Mouse (Mus musculus) neural tube, embryonic 11.5 days (tissue): Measurements from ENCODE around the gene Ogg1. TPM values are rescaled to one million over a fixed set of nuclear protein-coding genes. Genes with fewer than 3 reads are reported as not detected.

ENCODE experiments used
- ATAC-seq: fragments of 200-750 bp; cut with Nextera tagmentation; 2 replicates; pipeline ENCODE4 v1.8.0; 2017; ENCODE audit warnings: moderate number of reproducible peaks, mild to moderate bottlenecking, moderate TSS enrichment, moderate library complexity; ENCODE audit not compliant: insufficient read depth, low FRiP score, low TSS enrichment
- DNase-seq: peaks from one replicate; pipeline ENCODE4 v3.0.0-alpha.2; 2015; ENCODE audit warnings: low spot score
- H3K27ac ChIP-seq: fragments of 300-500 bp; sonication (generic); 2 replicates; pipeline ENCODE4 v1.5.1; 2014; ENCODE audit warnings: low read depth, mild to moderate bottlenecking, low read length
- H3K27me3 ChIP-seq: fragments of 300-500 bp; sonication (generic); 2 replicates; pipeline ENCODE4 v1.6.1; 2014; ENCODE audit warnings: mild to moderate bottlenecking, low read length, mixed read lengths; ENCODE audit not compliant: control insufficient read depth, insufficient read depth
- H3K36me3 ChIP-seq: fragments of 300-500 bp; sonication (generic); 2 replicates; pipeline ENCODE4 v1.6.1; 2014; ENCODE audit warnings: mild to moderate bottlenecking, low read length, moderate library complexity, mixed read lengths; ENCODE audit not compliant: control insufficient read depth, insufficient read depth
- H3K4me1 ChIP-seq: fragments of 300-500 bp; sonication (generic); 2 replicates; pipeline ENCODE4 v1.6.1; 2014; ENCODE audit warnings: low read length, mixed read lengths; ENCODE audit not compliant: control insufficient read depth, insufficient read depth
- H3K4me2 ChIP-seq: fragments of 300-500 bp; sonication (generic); 2 replicates; pipeline ENCODE4 v1.6.1; 2014; ENCODE audit warnings: low read depth, mild to moderate bottlenecking, moderate library complexity
- H3K4me3 ChIP-seq: fragments of 300-500 bp; sonication (generic); 2 replicates; pipeline ENCODE4 v1.5.1; 2014; ENCODE audit warnings: low read depth, low read length
- H3K9ac ChIP-seq: fragments of 300-500 bp; sonication (generic); 2 replicates; pipeline ENCODE4 v1.6.1; 2014; ENCODE audit warnings: mild to moderate bottlenecking, low read length
- H3K9me3 ChIP-seq: fragments of 300-500 bp; sonication (generic); 2 replicates; pipeline ENCODE4 v1.6.1; 2016; ENCODE audit warnings: low read length; ENCODE audit not compliant: control insufficient read depth
- WGBS: fragments of 180-500 bp; shearing (Covaris S2); extraction: QIAGEN DNeasy Blood & Tissue Kit; methylation state at CpG from one replicate; pipeline ENCODE4 v1.1.7; 2014; 5-methylcytosine and 5-hydroxymethylcytosine counted together
- polyA plus RNA-seq: library from polyadenylated mRNA; unstranded; fragments of >200 nt; fragmentation: Nextera tagmentation; extraction: Ambion mirVana; gene quantifications from 2 replicates; pipeline ENCODE4 v1.2.1, GENCODE M21; 2014

Gene Ogg1
- polyA plus RNA-seq, 1 experiment from 2014 or later: 13.1 TPM

GRCm38 (mm10) chr6:113351161-113351560 lies 24.4 kb downstream of the Ogg1 start:
- no peak overlapping the region for H3K4me3 ChIP-seq
- H3K9me3 ChIP-seq: no peaks in the 10 kb centered on the region
- H3K9ac ChIP-seq: no peak overlapping the region
- DNase-seq (no peak), ATAC-seq (no peak)
- no peak overlapping the region for H3K4me2 ChIP-seq
- no peaks in the 10 kb centered on the region for H3K4me1 ChIP-seq
- 95% methylated on average over 1 of the region's 1 CpGs for WGBS
- no peak overlapping the region for H3K27ac ChIP-seq
- H3K36me3 ChIP-seq: no peaks in the 10 kb centered on the region
- H3K27me3 ChIP-seq: no peaks in the 10 kb centered on the region

- WGBS: 75% methylated on average over 10 of the region's 10 CpGs
- Histone ChIP-seq H3K4me2 (no peak overlapping the region), H3K4me1 (no peaks in the 10 kb centered on the region), H3K27me3 (no peaks in the 10 kb centered on the region), H3K36me3 (no peaks in the 10 kb centered on the region), H3K9ac (no peak overlapping the region), H3K9me3 (no peaks in the 10 kb centered on the region), H3K27ac (no peak overlapping the region), H3K4me3 (no peak overlapping the region)
- no peak for DNase-seq
- no peak for ATAC-seq
Observed at GRCm38 (mm10) chr6:113351653-113352052, 24.9 kb downstream of the Ogg1 start.

- Histone ChIP-seq H3K4me3 (no peak overlapping the region), H3K4me1 (no peaks in the 10 kb centered on the region), H3K36me3 (no peaks in the 10 kb centered on the region), H3K27ac (no peak overlapping the region), H3K27me3 (no peaks in the 10 kb centered on the region), H3K9me3 (no peaks in the 10 kb centered on the region), H3K4me2 (no peak overlapping the region), H3K9ac (no peak overlapping the region)
- ATAC-seq (no peak), DNase-seq (no peak)
- WGBS: 79% methylated on average over 3 of the region's 3 CpGs
Observed at GRCm38 (mm10) chr6:113352820-113353219, 26.0 kb downstream of the Ogg1 start.

- 68% methylated on average over 3 of the region's 3 CpGs for WGBS
- ATAC-seq (no peak), DNase-seq (no peak)
- H3K9ac ChIP-seq: no peak overlapping the region
- no peak overlapping the region for H3K4me3 ChIP-seq
- H3K27ac ChIP-seq: no peak overlapping the region
- no peaks in the 10 kb centered on the region for H3K36me3 ChIP-seq
- H3K4me1 ChIP-seq: no peaks in the 10 kb centered on the region
- no peak overlapping the region for H3K4me2 ChIP-seq
- H3K9me3 ChIP-seq: no peaks in the 10 kb centered on the region
- H3K27me3 ChIP-seq: no peaks in the 10 kb centered on the region
Observed at GRCm38 (mm10) chr6:113353696-113354095, 26.9 kb downstream of the Ogg1 start.

- no peaks in the 10 kb centered on the region for H3K27me3 ChIP-seq
- no peaks in the 10 kb centered on the region for H3K36me3 ChIP-seq
- no peaks in the 10 kb centered on the region for H3K4me1 ChIP-seq
- no peak overlapping the region for H3K4me2 ChIP-seq
- no peak for DNase-seq
- H3K9me3 ChIP-seq: no peaks in the 10 kb centered on the region
- no peak overlapping the region for H3K27ac ChIP-seq
- ATAC-seq: no peak
- WGBS: 76% methylated on average over 4 of the region's 4 CpGs
- no peak overlapping the region for H3K9ac ChIP-seq
- no peak overlapping the region for H3K4me3 ChIP-seq
Observed at GRCm38 (mm10) chr6:113361476-113361875, 34.7 kb downstream of the Ogg1 start.

GRCm38 (mm10) chr6:113362241-113362640 lies 35.5 kb downstream of the Ogg1 start:
- DNase-seq (no peak), ATAC-seq (no peak)
- no peak overlapping the region for H3K4me3 ChIP-seq
- no peaks in the 10 kb centered on the region for H3K9me3 ChIP-seq
- no peak overlapping the region for H3K9ac ChIP-seq
- H3K4me2 ChIP-seq: no peak overlapping the region
- H3K4me1 ChIP-seq: no peaks in the 10 kb centered on the region
- no peaks in the 10 kb centered on the region; the same call in 1 of the 2 replicates for H3K36me3 ChIP-seq
- H3K27ac ChIP-seq: no peak overlapping the region
- H3K27me3 ChIP-seq: no peaks in the 10 kb centered on the region
- WGBS: 89% methylated on average over 1 of the region's 1 CpGs

- H3K4me2 ChIP-seq: no peak overlapping the region
- H3K9me3 ChIP-seq: no peaks in the 10 kb centered on the region
- 69% methylated on average over 8 of the region's 8 CpGs for WGBS
- ATAC-seq (no peak), DNase-seq (no peak)
- H3K4me1 ChIP-seq: no peaks in the 10 kb centered on the region
- no peak overlapping the region for H3K9ac ChIP-seq
- no peaks in the 10 kb centered on the region; the same call in 1 of the 2 replicates for H3K36me3 ChIP-seq
- H3K27me3 ChIP-seq: no peaks in the 10 kb centered on the region
- no peak overlapping the region for H3K4me3 ChIP-seq
- no peak overlapping the region for H3K27ac ChIP-seq
Observed at GRCm38 (mm10) chr6:113364518-113365135, 37.9 kb downstream of the Ogg1 start.

GRCm38 (mm10) chr6:113366639-113367038 lies 39.9 kb downstream of the Ogg1 start:
- Histone ChIP-seq H3K4me1 (no peaks in the 10 kb centered on the region), H3K36me3 (peaks cover 3% of the 10 kb centered on the region), H3K4me2 (no peak overlapping the region), H3K9ac (no peak overlapping the region), H3K9me3 (no peaks in the 10 kb centered on the region), H3K4me3 (no peak overlapping the region), H3K27me3 (no peaks in the 10 kb centered on the region), H3K27ac (no peak overlapping the region)
- 95% methylated on average over 6 of the region's 6 CpGs for WGBS
- DNase-seq (no peak), ATAC-seq (no peak)

GRCm38 (mm10) chr6:113367574-113367973 lies 40.8 kb downstream of the Ogg1 start:
- no peak for ATAC-seq
- H3K9me3 ChIP-seq: no peaks in the 10 kb centered on the region
- H3K9ac ChIP-seq: no peak overlapping the region
- no peak for DNase-seq
- no peak overlapping the region for H3K4me2 ChIP-seq
- no peaks in the 10 kb centered on the region for H3K27me3 ChIP-seq
- H3K36me3 ChIP-seq: peaks cover 5% of the 10 kb centered on the region
- 100% methylated on average over 1 of the region's 1 CpGs for WGBS
- H3K4me1 ChIP-seq: no peaks in the 10 kb centered on the region
- no peak overlapping the region for H3K27ac ChIP-seq
- no peak overlapping the region for H3K4me3 ChIP-seq
